ENCODE assay signal across 8 mouse cellular contexts in the genomic region with DNA sequence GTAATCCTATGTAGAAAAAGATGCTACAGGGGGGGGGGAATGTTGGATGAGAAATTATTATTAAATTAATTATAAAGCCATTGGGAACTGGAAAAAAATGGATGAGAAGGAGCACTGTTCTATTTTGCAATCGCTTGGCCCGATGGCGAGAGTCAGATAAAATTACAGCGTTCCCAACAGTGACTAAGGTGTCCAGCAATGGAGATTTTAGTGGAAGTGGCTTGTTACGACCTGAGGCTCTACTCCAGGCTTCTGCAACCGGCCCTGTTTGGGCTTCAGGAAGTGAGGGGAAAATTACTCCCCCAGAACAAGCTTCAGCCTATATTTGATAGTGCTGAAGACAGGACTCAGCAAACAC. TPM values are rescaled to one million over a fixed set of nuclear protein-coding genes. Genes with fewer than 3 reads are reported as not detected.
DNase-seq lines count a peak whose midpoint lies in the region; ATAC-seq lines count a peak whose summit lies in the region.

No protein-coding gene starts in this region.

- ATAC-seq in heart, embryonic 15.5 days (replicated peaks; ENCODE audit: insufficient number of reproducible peaks, insufficient read depth, low FRiP score, low read depth) = no peak
- no peak for ATAC-seq in forebrain, embryonic 16.5 days

- H3K9ac ChIP-seq in heart, embryonic 15.5 days = peak overlapping the region; percentile 59
- peak overlapping the region; percentile 87 for H3K9ac ChIP-seq in forebrain, embryonic 16.5 days (replicated peaks; ENCODE audit: low read depth, low read length)

- no peak for DNase-seq in heart, postnatal 4 days
- DNase-seq in MEL-GATA-1-ER (ENCODE audit: extremely low read depth, low read depth) = peak; percentile 19
- peak; percentile 46 for DNase-seq in lung, postnatal 36 days
- DNase-seq in c-Kit-positive CD71-positive TER-119-positive erythroid progenitor cells, embryonic 14.5 days (ENCODE audit: low spot score) = no peak
- no peak for DNase-seq in yolk sac, embryonic 10.5 days (ENCODE audit: low spot score)
- DNase-seq in cerebellum, postnatal 25 days = no peak

- H3K9me3 ChIP-seq in heart, embryonic 15.5 days (replicated peaks) = no peaks in the 10 kb centered on the region
- no peaks in the 10 kb centered on the region for H3K9me3 ChIP-seq in forebrain, embryonic 16.5 days (ENCODE audit: control insufficient read depth, low read length)

- H3K4me2 ChIP-seq in heart, embryonic 15.5 days = peak overlapping the region; percentile 92
- peak overlapping the region; percentile 87 for H3K4me2 ChIP-seq in forebrain, embryonic 16.5 days (ENCODE audit: low read length)

- H3K27ac ChIP-seq in heart, embryonic 15.5 days = peak overlapping the region; percentile 80
- peak overlapping the region; percentile 91 for H3K27ac ChIP-seq in forebrain, embryonic 16.5 days (ENCODE audit: low read length)

- WGBS in heart, embryonic 15.5 days = 6% methylated on average over 6 of the region's 6 CpGs
- WGBS in forebrain, embryonic 16.5 days = 9% methylated on average over 6 of the region's 6 CpGs

- peaks cover 3% of the 10 kb centered on the region; the same call in 1 of the 2 replicates for H3K27me3 ChIP-seq in heart, embryonic 15.5 days
- no peaks in the 10 kb centered on the region for H3K27me3 ChIP-seq in forebrain, embryonic 16.5 days (replicated peaks; ENCODE audit: control insufficient read depth, insufficient read depth, low read length)

- peak overlapping the region; percentile 65 for H3K4me3 ChIP-seq in heart, embryonic 15.5 days
- peak overlapping the region; percentile 88 for H3K4me3 ChIP-seq in forebrain, embryonic 16.5 days (replicated peaks; ENCODE audit: low read length)

- H3K4me1 ChIP-seq in heart, embryonic 15.5 days (replicated peaks) = peaks cover 7% of the 10 kb centered on the region
- H3K4me1 ChIP-seq in forebrain, embryonic 16.5 days (replicated peaks; ENCODE audit: control insufficient read depth, insufficient read depth, low read length) = peaks cover 3% of the 10 kb centered on the region

- no peaks in the 10 kb centered on the region for H3K36me3 ChIP-seq in heart, embryonic 15.5 days
- no peaks in the 10 kb centered on the region for H3K36me3 ChIP-seq in forebrain, embryonic 16.5 days (ENCODE audit: control insufficient read depth, insufficient read depth)

RNA-seq across cellular contexts. Expression of gene Spryd7, which starts 0.8 kb away (rescaled TPM):
- polyA plus RNA-seq in heart, embryonic 15.5 days (2015; fragmentation: Nextera tagmentation; extraction: Ambion mirVana) = 23.1 and 24.5 TPM in 2 replicates
- total RNA-seq in heart, postnatal 4 days (2021) = 10 to 100 TPM; 33.5 to 35.3 TPM
- polyA plus RNA-seq in forebrain, embryonic 16.5 days (2015; fragmentation: Nextera tagmentation; extraction: Ambion mirVana) = 45.2 and 48.5 TPM in 2 replicates

RNA-seq across cellular contexts. Expression of gene Trim13, which starts 42.1 kb away (rescaled TPM):
- polyA plus RNA-seq in heart, embryonic 15.5 days (2015; fragmentation: Nextera tagmentation; extraction: Ambion mirVana) = 12.7 and 14.1 TPM in 2 replicates
- 10 to 100 TPM in 1 of 2 experiments, 1 to 10 TPM in 1; 9.7 to 11.3 TPM for total RNA-seq in heart, postnatal 4 days (2021)
- 67.4 and 70.5 TPM in 2 replicates for polyA plus RNA-seq in forebrain, embryonic 16.5 days (2015; fragmentation: Nextera tagmentation; extraction: Ambion mirVana)

RNA-seq across cellular contexts. Expression of gene Kcnrg, which starts 51.3 kb away (rescaled TPM):
- polyA plus RNA-seq in heart, embryonic 15.5 days (2015; fragmentation: Nextera tagmentation; extraction: Ambion mirVana) = 0.28 and 0.47 TPM in 2 replicates
- total RNA-seq in heart, postnatal 4 days (2021) = under 1 TPM; 0.24 to 0.25 TPM
- 3.7 and 4.4 TPM in 2 replicates for polyA plus RNA-seq in forebrain, embryonic 16.5 days (2015; fragmentation: Nextera tagmentation; extraction: Ambion mirVana)

Comparison
In these comparisons a context has a peak if more than half of its experiments do, and no peak if none do; other contexts are left out.
1. DNase-seq: peak in MEL-GATA-1-ER (single experiment) and lung, postnatal 36 days (single experiment); none in heart, postnatal 4 days (single experiment), c-Kit-positive CD71-positive TER-119-positive erythroid progenitor cells, embryonic 14.5 days (single experiment), yolk sac, embryonic 10.5 days (single experiment) and cerebellum, postnatal 25 days (0 of 2).